Mouse (Mus musculus): ENCODE measurements around the gene Syce2. TPM values are rescaled to one million over a fixed set of nuclear protein-coding genes. Genes with fewer than 3 reads are reported as not detected.

Syce2 gene
- total and polyA plus RNA-seq, 3 experiments = 0.54 TPM; not detected in 2

DNA sequence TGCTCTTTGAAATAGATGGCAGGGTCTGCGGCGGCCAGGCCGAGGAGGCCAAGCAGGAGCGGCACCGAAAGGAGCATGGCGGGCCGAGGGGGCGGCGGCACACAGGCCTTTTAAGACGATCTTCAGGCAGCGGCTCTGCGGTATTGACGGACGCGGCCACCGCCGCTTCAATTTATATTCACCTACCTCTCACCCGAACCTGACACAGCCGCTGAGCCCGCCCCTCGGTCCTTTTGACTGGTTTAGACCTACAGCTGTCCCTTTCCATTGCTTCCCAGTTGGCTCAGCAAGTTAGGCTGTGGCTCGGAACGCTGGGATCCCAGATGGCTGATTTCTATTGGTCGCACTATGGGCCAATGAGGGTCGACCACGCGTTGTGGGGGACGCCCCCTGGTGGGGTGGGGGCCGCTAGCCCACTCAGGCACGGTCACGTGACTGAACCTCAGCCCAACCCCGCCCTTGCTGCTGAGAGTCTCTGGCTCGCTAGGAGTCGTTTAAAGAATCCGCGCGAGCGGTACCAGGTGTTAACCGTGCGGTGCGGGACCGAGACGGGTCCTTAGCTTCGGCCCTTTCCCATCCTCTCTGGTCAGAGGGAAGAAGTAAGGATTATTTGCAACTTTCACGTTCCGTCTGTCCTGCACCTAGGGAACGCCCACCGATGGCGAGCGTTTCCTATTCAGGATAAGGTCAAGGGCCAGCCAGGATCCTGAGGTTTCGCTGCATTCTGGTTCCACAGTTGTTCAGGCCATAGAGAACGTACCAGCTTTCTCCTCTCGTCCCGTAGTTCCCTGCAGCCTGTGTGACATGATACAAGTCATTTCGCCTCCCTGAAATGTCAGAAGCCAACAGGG lies 25.0 kb upstream of the Syce2 start, which contains the start of gene Calr:
TSS of gene Calr (minus strand) at position 213 of the 851 bp plus-strand sequence.
- Histone ChIP-seq H3K4me3 (replicated peaks in 1 of 3; ENCODE audit: low read depth in 2 of 3, low read length in 2 of 3, poor library complexity in 1 of 3) (peak within 1 kb of the TSS; percentile 83 to 98 (median 89)), H3K9me3 (replicated peaks; ENCODE audit: low read length) (no peaks in the 10 kb centered on the region), H3K9ac (ENCODE audit: insufficient read depth, low read depth) (peak within 1 kb of the TSS; percentile 85), H3K4me1 (ENCODE audit: control insufficient read depth in 1 of 2, insufficient read depth in 2 of 2) (peaks cover 13 to 39% of the 10 kb centered on the region in 2 experiments), H3K36me3 (replicated peaks in 1 of 2; ENCODE audit: control insufficient read depth in 1 of 2, insufficient read depth in 1 of 2, low read length in 1 of 2) (peaks cover 32 to 40% of the 10 kb centered on the region in 2 experiments), H3K27ac (ENCODE audit: insufficient read depth, low read depth) (peak within 1 kb of the TSS; percentile 50), H3K27me3 (replicated peaks) (no peaks in the 10 kb centered on the region), H3K4me2 (ENCODE audit: insufficient read depth, low read depth, poor library complexity, severe bottlenecking) (peak within 1 kb of the TSS; percentile 85), H3K79me2 (replicated peaks; ENCODE audit: control insufficient read depth, extremely low read depth, insufficient read depth, poor library complexity, severe bottlenecking) (peaks cover 31% of the 10 kb centered on the region)
- TF ChIP-seq SIN3A (IDR thresholded peaks at IDR 0.05; ENCODE audit: low read length) = peak; percentile 76; the same call in 1 of the 2 replicates
- no peak for TF ChIP-seq E2F4 (IDR thresholded peaks at IDR 0.05; ENCODE audit: insufficient replicate concordance, low read depth, low read length)
- peak; percentile 93 for TF ChIP-seq BHLHE40 (IDR thresholded peaks at IDR 0.05; ENCODE audit: low read depth, low read length)
- peak; percentile 98 for TF ChIP-seq TBP (conservative IDR thresholded peaks at IDR 0.05; ENCODE audit: low read depth, low read length)
- no peak for TF ChIP-seq MAFK (IDR thresholded peaks at IDR 0.05; ENCODE audit: insufficient replicate concordance, low read length)
- TF ChIP-seq POLR2A (IDR thresholded peaks at IDR 0.05; ENCODE audit: low read depth, low read length) = peak; percentile 96
- peak; percentile 95 for TF ChIP-seq CHD2 (IDR thresholded peaks at IDR 0.05; ENCODE audit: low read length)
- no peak for TF ChIP-seq ZNF384 (IDR thresholded peaks at IDR 0.05; ENCODE audit: low read depth, low read length)
- TF ChIP-seq NELFE (IDR thresholded peaks at IDR 0.05; ENCODE audit: low read depth, low read length) = peak; percentile 98
- TF ChIP-seq KAT2A (IDR thresholded peaks at IDR 0.05; ENCODE audit: insufficient replicate concordance, low read length) = peak; percentile 73; the same call in 1 of the 2 replicates
- TF ChIP-seq ZC3H11A (IDR thresholded peaks at IDR 0.05; ENCODE audit: low read depth, low read length) = no peak
- no peak for TF ChIP-seq UBTF (IDR thresholded peaks at IDR 0.05; ENCODE audit: low read depth, low read length)
- no peak for TF ChIP-seq GABPA (IDR thresholded peaks at IDR 0.05; ENCODE audit: insufficient replicate concordance, low read depth, low read length)
- TF ChIP-seq JUN (IDR thresholded peaks at IDR 0.05; ENCODE audit: insufficient read depth, low read depth, low read length) = no peak
- TF ChIP-seq EP300 (IDR thresholded peaks at IDR 0.05; ENCODE audit: low read length) = no peak
- no peak; the same call in 1 of the 2 replicates for TF ChIP-seq CHD1 (IDR thresholded peaks at IDR 0.05; ENCODE audit: low read depth, low read length)
- no peak for TF ChIP-seq PAX5 (IDR thresholded peaks at IDR 0.05; ENCODE audit: low read length)
- peak; percentile 98 for TF ChIP-seq USF2 (conservative IDR thresholded peaks at IDR 0.05; ENCODE audit: low read depth, low read length)
- peak; percentile 99 for TF ChIP-seq USF1 (IDR thresholded peaks at IDR 0.05; ENCODE audit: low read depth, low read length)
- TF ChIP-seq ZMIZ1 (IDR thresholded peaks at IDR 0.05; ENCODE audit: low read depth, low read length) = peak; percentile 99
- TF ChIP-seq CTCF (conservative IDR thresholded peaks at IDR 0.05 in 1 of 2, IDR thresholded peaks at IDR 0.05 in 1 of 2; ENCODE audit: low read depth in 2 of 2, low read length in 2 of 2) = no peak
- TF ChIP-seq JUND (conservative IDR thresholded peaks at IDR 0.05; ENCODE audit: low read depth, low read length) = no peak
- no peak; the same call in 1 of the 2 replicates for TF ChIP-seq ELF1 (IDR thresholded peaks at IDR 0.05; ENCODE audit: low read depth, low read length)
- TF ChIP-seq ETS1 (conservative IDR thresholded peaks at IDR 0.05; ENCODE audit: low read depth, low read length) = no peak
- TF ChIP-seq IRF4 (IDR thresholded peaks at IDR 0.05; ENCODE audit: low read depth, low read length) = no peak
- TF ChIP-seq MXI1 (IDR thresholded peaks at IDR 0.05; ENCODE audit: low read depth, low read length) = no peak; the same call in 1 of the 2 replicates
- TF ChIP-seq MEF2A (IDR thresholded peaks at IDR 0.05; ENCODE audit: borderline replicate concordance, low read depth, low read length) = no peak; the same call in 1 of the 2 replicates
- peak; percentile 82 for TF ChIP-seq HCFC1 (IDR thresholded peaks at IDR 0.05; ENCODE audit: low read depth, low read length)
- peak; percentile 64 for TF ChIP-seq MYC (IDR thresholded peaks at IDR 0.05; ENCODE audit: low read depth, low read length)
- TF ChIP-seq MAX (IDR thresholded peaks at IDR 0.05; ENCODE audit: low read length) = peak; percentile 95
- TF ChIP-seq SMC3 (IDR thresholded peaks at IDR 0.05; ENCODE audit: low read depth, low read length) = no peak
- peak; percentile 97 for TF ChIP-seq POLR2AphosphoS2 (IDR thresholded peaks at IDR 0.05; ENCODE audit: low read depth, low read length)
- TF ChIP-seq ZKSCAN1 (IDR thresholded peaks at IDR 0.05; ENCODE audit: borderline replicate concordance, low read depth, low read length) = no peak
- no peak for TF ChIP-seq RCOR1 (conservative IDR thresholded peaks at IDR 0.05; ENCODE audit: low read depth, low read length)
- peak; percentile 86 for TF ChIP-seq TCF12 (IDR thresholded peaks at IDR 0.05; ENCODE audit: low read depth, low read length)
- peak; percentile 99 for TF ChIP-seq MAZ (IDR thresholded peaks at IDR 0.05; ENCODE audit: low read depth, low read length)
- TF ChIP-seq NRF1 (IDR thresholded peaks at IDR 0.05; ENCODE audit: low read depth, low read length) = peak; percentile 47; the same call in 1 of the 2 replicates
- no peak for TF ChIP-seq RAD21 (IDR thresholded peaks at IDR 0.05; ENCODE audit: low read depth, low read length)
- in situ Hi-C loops (cut with MboI; ENCODE audit: low pct_ligation_motif_present, low pct_unique_long_range_greater_than_20kb, low sequenced_read_pairs) (loop anchor here (5.0 kb wide), 1 partner anchor 40 kb away; no protein-coding TSS in a partner anchor), dilution Hi-C loops (cut with MboI; ENCODE audit: extremely low pct_ligation_motif_present, extremely low pct_unique_long_range_greater_than_20kb, low sequenced_read_pairs) (no loop called here)
- peak; percentile 100 for DNase-seq (ENCODE audit: extremely low read depth)

Measured in CH12.LX (cell line).